Mouse (Mus musculus) limb, embryonic 11.5 days (tissue): ENCODE measurements around the gene Tas2r143. TPM values are rescaled to one million over a fixed set of nuclear protein-coding genes. Genes with fewer than 3 reads are reported as not detected.

Experiments
- ATAC-seq: fragments of 200-750 bp; cut with Nextera tagmentation; 2 replicates; pipeline ENCODE4 v1.8.0; 2017; ENCODE audit warnings: low read depth; ENCODE audit not compliant: insufficient number of reproducible peaks, low FRiP score, low TSS enrichment
- DNase-seq: peaks from one replicate; pipeline ENCODE4 v3.0.0-alpha.2; 2015; ENCODE audit warnings: low spot score
- H3K27ac ChIP-seq: fragments of 300-500 bp; sonication (generic); replicated peaks from 2 replicates; pipeline ENCODE4 v1.5.1; 2014; ENCODE audit warnings: low read depth, mild to moderate bottlenecking, low read length
- H3K27me3 ChIP-seq: fragments of 300-500 bp; sonication (generic); 2 replicates; pipeline ENCODE4 v1.6.1; 2014; ENCODE audit warnings: mild to moderate bottlenecking, low read length, mixed read lengths; ENCODE audit not compliant: control insufficient read depth, insufficient read depth
- H3K36me3 ChIP-seq: fragments of 300-500 bp; sonication (generic); 2 replicates; pipeline ENCODE4 v1.6.1; 2014; ENCODE audit warnings: mild to moderate bottlenecking, low read length, moderate library complexity, mixed read lengths; ENCODE audit not compliant: control insufficient read depth, insufficient read depth
- H3K4me1 ChIP-seq: fragments of 300-500 bp; sonication (generic); 2 replicates; pipeline ENCODE4 v1.6.1; 2014; ENCODE audit warnings: low read length, mixed read lengths; ENCODE audit not compliant: control insufficient read depth, insufficient read depth
- H3K4me2 ChIP-seq: fragments of 300-500 bp; sonication (generic); 2 replicates; pipeline ENCODE4 v1.6.1; 2014; ENCODE audit warnings: low read depth, mild to moderate bottlenecking, moderate library complexity; ENCODE audit not compliant: severe bottlenecking
- H3K4me3 ChIP-seq: fragments of 300-500 bp; sonication (generic); 2 replicates; pipeline ENCODE4 v1.5.1; 2014; ENCODE audit warnings: low read depth, low read length
- H3K9ac ChIP-seq: fragments of 300-500 bp; sonication (generic); 2 replicates; pipeline ENCODE4 v1.6.1; 2014; ENCODE audit warnings: mild to moderate bottlenecking, low read length
- H3K9me3 ChIP-seq: fragments of 300-500 bp; sonication (generic); 2 replicates; pipeline ENCODE4 v1.6.1; 2016; ENCODE audit warnings: low read length; ENCODE audit not compliant: control insufficient read depth
- WGBS: fragments of 180-500 bp; shearing (Covaris S2); extraction: QIAGEN DNeasy Blood & Tissue Kit; methylation state at CpG from one replicate; pipeline ENCODE4 v1.1.7; 2014; 5-methylcytosine and 5-hydroxymethylcytosine counted together
- polyA plus RNA-seq: library from polyadenylated mRNA; unstranded; fragments of >200 nt; fragmentation: Nextera tagmentation; extraction: Ambion mirVana; gene quantifications from 2 replicates; pipeline ENCODE4 v1.2.1, GENCODE M21; 2014

Tas2r143 gene
- polyA plus RNA-seq, 1 experiment from 2014 or later = not detected

- Histone ChIP-seq H3K9me3 (no peaks in the 10 kb centered on the region), H3K27me3 (no peaks in the 10 kb centered on the region), H3K9ac (no peak within 1 kb of the TSS), H3K4me3 (no peak within 1 kb of the TSS), H3K4me1 (no peaks in the 10 kb centered on the region), H3K27ac (no peak within 1 kb of the TSS), H3K36me3 (no peaks in the 10 kb centered on the region), H3K4me2 (no peak within 1 kb of the TSS)
- WGBS = 83% methylated on average over 6 of the region's 6 CpGs
- no peak for ATAC-seq
- DNase-seq = no peak
Measured at GRCm38 (mm10) chr6:42434446-42434845, 34.4 kb downstream of the Tas2r143 start, which contains the start of gene Tas2r126. Gene Tas2r126, plus strand, starts transcription at chr6:42434535.

- 85% methylated on average over 2 of the region's 2 CpGs for WGBS
Measured at GRCm38 (mm10) chr6:42435490-42435889, 35.5 kb downstream of the Tas2r143 start.

GRCm38 (mm10) chr6:42441395-42441794 is 41.4 kb downstream of the Tas2r143 start:
- Histone ChIP-seq H3K27me3 (no peaks in the 10 kb centered on the region), H3K27ac (no peak overlapping the region), H3K36me3 (no peaks in the 10 kb centered on the region), H3K9ac (no peak overlapping the region), H3K4me3 (no peak overlapping the region), H3K9me3 (no peaks in the 10 kb centered on the region), H3K4me2 (no peak overlapping the region), H3K4me1 (no peaks in the 10 kb centered on the region)
- no peak for ATAC-seq
- no peak for DNase-seq
- WGBS = 82% methylated on average over 2 of the region's 2 CpGs

More at GRCm38 (mm10) chr6:42435490-42435889, 35.5 kb downstream of the Tas2r143 start:
- Histone ChIP-seq H3K4me2 (no peak overlapping the region), H3K9me3 (no peaks in the 10 kb centered on the region), H3K9ac (no peak overlapping the region), H3K4me3 (no peak overlapping the region), H3K36me3 (no peaks in the 10 kb centered on the region), H3K27me3 (no peaks in the 10 kb centered on the region), H3K27ac (no peak overlapping the region), H3K4me1 (no peaks in the 10 kb centered on the region)
- no peak for ATAC-seq
- no peak for DNase-seq

GRCm38 (mm10) chr6:42444491-42444890 is 44.5 kb downstream of the Tas2r143 start:
- no peak overlapping the region for H3K4me2 ChIP-seq
- no peak overlapping the region for H3K4me3 ChIP-seq
- H3K4me1 ChIP-seq = no peaks in the 10 kb centered on the region
- no peak overlapping the region for H3K27ac ChIP-seq
- WGBS = 81% methylated on average over 2 of the region's 2 CpGs
- H3K9ac ChIP-seq = no peak overlapping the region
- no peak for ATAC-seq
- no peaks in the 10 kb centered on the region for H3K36me3 ChIP-seq
- no peaks in the 10 kb centered on the region for H3K9me3 ChIP-seq
- no peak for DNase-seq
- H3K27me3 ChIP-seq = no peaks in the 10 kb centered on the region

- ATAC-seq = no peak
Measured at GRCm38 (mm10) chr6:42447381-42447780, 47.3 kb downstream of the Tas2r143 start.

More at GRCm38 (mm10) chr6:42447381-42447780, 47.3 kb downstream of the Tas2r143 start:
- Histone ChIP-seq H3K9me3 (no peaks in the 10 kb centered on the region), H3K9ac (no peak overlapping the region), H3K27me3 (no peaks in the 10 kb centered on the region), H3K36me3 (no peaks in the 10 kb centered on the region), H3K4me3 (no peak overlapping the region), H3K4me1 (no peaks in the 10 kb centered on the region), H3K4me2 (no peak overlapping the region), H3K27ac (no peak overlapping the region)
- DNase-seq = no peak
- WGBS = 93% methylated on average over 2 of the region's 2 CpGs

Other genes with a start within 250 kb of the Tas2r143 start
- gene Tas2r144, start 184.9 kb upstream of the Tas2r143 start, polyA plus RNA-seq = not detected in 2 replicates
- 21.1 and 22.6 TPM in 2 replicates for gene Gstk1, start 154.3 kb upstream of the Tas2r143 start, polyA plus RNA-seq
- gene Tmem139, start 138.3 kb upstream of the Tas2r143 start, polyA plus RNA-seq = 1.5 TPM in 2 replicates
- 78.3 and 82.6 TPM in 2 replicates for gene Casp2, start 135.3 kb upstream of the Tas2r143 start, polyA plus RNA-seq
- gene Clcn1, start 113.6 kb upstream of the Tas2r143 start, polyA plus RNA-seq = 0.69 and 1.1 TPM in 2 replicates
- 0.85 and 0.89 TPM in 2 replicates for gene Fam131b, start 75.6 kb upstream of the Tas2r143 start, polyA plus RNA-seq
- gene Zyx, start 50.6 kb upstream of the Tas2r143 start, polyA plus RNA-seq = 97.7 and 101 TPM in 2 replicates
- 2.5 and 4.6 TPM in 2 replicates for gene Epha1, start 27.0 kb upstream of the Tas2r143 start, polyA plus RNA-seq
- gene Tas2r135, start 5.2 kb downstream of the Tas2r143 start, polyA plus RNA-seq = not detected in 2 replicates
- not detected in 2 replicates for gene Tas2r126, start 34.3 kb downstream of the Tas2r143 start, polyA plus RNA-seq
- gene Olfr458, start 65.0 kb downstream of the Tas2r143 start, polyA plus RNA-seq = not detected in 2 replicates
- gene Olfr457, start 76.1 kb downstream of the Tas2r143 start, polyA plus RNA-seq = not detected in 2 replicates
- gene Olfr456, start 87.0 kb downstream of the Tas2r143 start, polyA plus RNA-seq = not detected in 2 replicates
- not detected in 2 replicates for gene Olfr455, start 147.3 kb downstream of the Tas2r143 start, polyA plus RNA-seq
- not detected in 2 replicates for gene Tcaf3, start 197.5 kb downstream of the Tas2r143 start, polyA plus RNA-seq
- gene Tcaf2, start 245.0 kb downstream of the Tas2r143 start, polyA plus RNA-seq = 1.8 and 3.0 TPM in 2 replicates